Mouse (Mus musculus) neural tube, embryonic 14.5 days (tissue): Measurements from ENCODE around the gene Pax3. TPM values are rescaled to one million over a fixed set of nuclear protein-coding genes. Genes with fewer than 3 reads are reported as not detected.

Experiments
- ATAC-seq: fragments of 200-750 bp; cut with Nextera tagmentation; 2 replicates; pipeline ENCODE4 v1.8.0; 2017; ENCODE audit warnings: low read depth, mild to moderate bottlenecking, moderate TSS enrichment, moderate library complexity
- H3K27ac ChIP-seq: fragments of 300-500 bp; sonication (generic); 2 replicates; pipeline ENCODE4 v1.5.1; 2014; ENCODE audit warnings: low read depth, mild to moderate bottlenecking, control low read depth, low read length, moderate library complexity, mixed read lengths
- H3K27me3 ChIP-seq: fragments of 300-500 bp; sonication (generic); 2 replicates; pipeline ENCODE4 v1.6.1; 2014; ENCODE audit warnings: low read length; ENCODE audit not compliant: control insufficient read depth, insufficient read depth
- H3K36me3 ChIP-seq: fragments of 300-500 bp; sonication (generic); 2 replicates; pipeline ENCODE4 v1.6.1; 2014; ENCODE audit warnings: low read length, mixed read lengths; ENCODE audit not compliant: control insufficient read depth, insufficient read depth
- H3K4me1 ChIP-seq: fragments of 300-500 bp; sonication (generic); 2 replicates; pipeline ENCODE4 v1.6.1; 2014; ENCODE audit warnings: low read length; ENCODE audit not compliant: control insufficient read depth, insufficient read depth
- H3K4me2 ChIP-seq: fragments of 300-500 bp; sonication (generic); 2 replicates; pipeline ENCODE4 v1.6.1; 2014; ENCODE audit warnings: mild to moderate bottlenecking, low read depth, low read length, control low read depth
- H3K4me3 ChIP-seq: fragments of 300-500 bp; sonication (generic); 2 replicates; pipeline ENCODE4 v1.5.1; 2014; ENCODE audit warnings: low read depth, low read length, control low read depth, mixed read lengths
- H3K9ac ChIP-seq: fragments of 300-500 bp; sonication (generic); replicated peaks from 2 replicates; pipeline ENCODE4 v1.6.1; 2014; ENCODE audit warnings: low read depth, mild to moderate bottlenecking, control low read depth, low read length, mixed read lengths
- H3K9me3 ChIP-seq: fragments of 300-500 bp; sonication (generic); 2 replicates; pipeline ENCODE4 v1.6.1; 2016; ENCODE audit warnings: low read length; ENCODE audit not compliant: control insufficient read depth
- WGBS: fragments of 180-500 bp; shearing (Covaris S2); extraction: QIAGEN DNeasy Blood & Tissue Kit; methylation state at CpG from one replicate; pipeline ENCODE4 v1.1.7; 2014; 5-methylcytosine and 5-hydroxymethylcytosine counted together
- polyA plus RNA-seq: library from polyadenylated mRNA; unstranded; fragments of >200 nt; fragmentation: Nextera tagmentation; extraction: Ambion mirVana; gene quantifications from 2 replicates; pipeline ENCODE4 v1.2.1, GENCODE M21; 2014

Gene Pax3
- polyA plus RNA-seq, result 4.6 and 6.3 TPM in 2 replicates

DNA sequence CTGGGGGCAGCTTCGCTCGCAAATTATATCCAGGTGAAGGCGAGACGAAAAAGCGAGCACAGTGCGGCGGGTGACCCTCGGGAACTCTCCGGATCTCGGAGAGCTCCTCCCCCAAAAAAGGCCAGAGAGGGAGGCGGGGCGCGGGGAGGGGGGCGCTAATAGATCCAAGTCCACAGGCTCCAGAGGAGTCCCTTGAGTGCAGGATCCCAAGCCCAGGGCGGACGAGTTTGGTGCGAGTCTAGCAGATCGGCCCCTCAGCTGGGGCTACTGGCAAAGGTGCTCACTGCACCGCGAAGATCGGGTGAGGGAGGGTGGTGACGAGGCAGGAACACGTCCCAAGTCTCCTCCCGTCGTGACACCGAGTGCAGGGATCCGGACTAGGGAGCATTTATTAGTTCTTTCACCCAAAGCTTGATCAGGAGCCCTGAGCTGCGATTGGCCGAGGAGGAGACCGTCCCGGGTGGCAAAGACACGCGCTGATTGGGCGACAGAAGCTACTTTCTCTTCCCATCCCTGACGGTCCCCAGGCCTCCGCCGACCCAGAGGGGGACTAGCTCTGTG, at the start of gene Pax3:
TSS of gene Pax3 (minus strand) at position 384 of the 561 bp plus-strand sequence.
- 0% methylated on average over 33 of the region's 37 CpGs for WGBS
- 0 out of 2 replicates have a peak, but pooled peaks cover 6% of the 10 kb centered on the region for H3K4me1 ChIP-seq

GRCm38 (mm10) chr1:78234306-78234705, 37.4 kb upstream of the Pax3 start:
- Histone ChIP-seq H3K4me3 (no peak overlapping the region), H3K4me2 (no peak overlapping the region), H3K27ac (no peak overlapping the region), H3K4me1 (no peaks in the 10 kb centered on the region), H3K9ac (no peak overlapping the region), H3K9me3 (no peaks in the 10 kb centered on the region), H3K36me3 (no peaks in the 10 kb centered on the region), H3K27me3 (no peaks in the 10 kb centered on the region)
- WGBS, result 83% methylated on average over 5 of the region's 5 CpGs
- ATAC-seq, result no peak

More for the DNA sequence above, at the start of gene Pax3:
- no peaks in the 10 kb centered on the region for H3K36me3 ChIP-seq
- ATAC-seq, result peak; percentile 68
- H3K9me3 ChIP-seq, result no peaks in the 10 kb centered on the region
- peak within 1 kb of the TSS; percentile 31 for H3K4me3 ChIP-seq
- H3K9ac ChIP-seq, result peak within 1 kb of the TSS; percentile 29; the same call in 1 of the 2 replicates
- H3K27ac ChIP-seq, result peak within 1 kb of the TSS; percentile 41; the same call in 1 of the 2 replicates
- H3K4me2 ChIP-seq, result peak within 1 kb of the TSS; percentile 49
- H3K27me3 ChIP-seq, result peaks cover 21% of the 10 kb centered on the region

GRCm38 (mm10) chr1:78231901-78232546, 35.1 kb upstream of the Pax3 start:
- Histone ChIP-seq H3K4me2 (no peak overlapping the region), H3K27me3 (no peaks in the 10 kb centered on the region), H3K4me1 (no peaks in the 10 kb centered on the region), H3K36me3 (no peaks in the 10 kb centered on the region), H3K27ac (no peak overlapping the region), H3K9ac (no peak overlapping the region), H3K9me3 (no peaks in the 10 kb centered on the region), H3K4me3 (no peak overlapping the region)
- no peak for ATAC-seq
- 69% methylated on average over 10 of the region's 10 CpGs for whole genome bisulfite sequencing

GRCm38 (mm10) chr1:78229801-78230200, 32.9 kb upstream of the Pax3 start:
- Histone ChIP-seq H3K27ac (no peak overlapping the region), H3K4me2 (no peak overlapping the region), H3K9ac (no peak overlapping the region), H3K9me3 (no peaks in the 10 kb centered on the region), H3K4me3 (no peak overlapping the region), H3K36me3 (no peaks in the 10 kb centered on the region), H3K27me3 (no peaks in the 10 kb centered on the region), H3K4me1 (no peaks in the 10 kb centered on the region)
- no peak for ATAC-seq

DNA sequence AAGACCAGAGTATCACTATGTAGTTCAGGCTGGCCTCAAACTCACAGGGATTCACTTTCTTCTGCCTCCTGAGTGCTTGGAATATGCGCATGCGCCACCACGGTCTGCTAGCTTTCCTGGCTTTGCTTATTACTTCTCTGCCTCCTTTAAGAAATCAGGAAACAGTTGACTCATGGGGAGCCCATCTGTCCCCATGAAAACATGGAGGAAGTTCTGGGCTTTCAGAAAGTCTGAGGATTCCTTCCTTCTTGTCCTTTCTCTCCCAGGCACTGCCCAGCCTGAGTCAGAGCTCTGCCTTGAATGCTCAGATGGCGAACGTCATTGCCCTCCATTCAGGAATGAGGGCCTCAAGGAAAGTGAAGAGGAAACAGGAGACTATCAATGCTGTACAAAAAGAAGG, 31.8 kb upstream of the Pax3 start:
- no peaks in the 10 kb centered on the region for H3K9me3 ChIP-seq
- no peaks in the 10 kb centered on the region for H3K4me1 ChIP-seq
- no peak overlapping the region for H3K4me3 ChIP-seq
- no peaks in the 10 kb centered on the region for H3K36me3 ChIP-seq
- no peak for ATAC-seq
- H3K4me2 ChIP-seq, result no peak overlapping the region
- H3K27me3 ChIP-seq, result no peaks in the 10 kb centered on the region
- no peak overlapping the region for H3K27ac ChIP-seq
- WGBS, result 69% methylated on average over 5 of the region's 5 CpGs
- H3K9ac ChIP-seq, result no peak overlapping the region

GRCm38 (mm10) chr1:78218057-78218780, 21.3 kb upstream of the Pax3 start:
- peak; percentile 30; the same call in 1 of the 2 replicates for ATAC-seq
- Histone ChIP-seq H3K4me3 (peak overlapping the region; percentile 56), H3K9ac (no peak overlapping the region), H3K4me2 (peak overlapping the region; percentile 93), H3K36me3 (no peaks in the 10 kb centered on the region), H3K9me3 (no peaks in the 10 kb centered on the region), H3K4me1 (peaks cover 3% of the 10 kb centered on the region; the same call in 1 of the 2 replicates), H3K27ac (no peak overlapping the region), H3K27me3 (peaks cover 38% of the 10 kb centered on the region)
- 3% methylated on average over 19 of the region's 19 CpGs for WGBS

DNA sequence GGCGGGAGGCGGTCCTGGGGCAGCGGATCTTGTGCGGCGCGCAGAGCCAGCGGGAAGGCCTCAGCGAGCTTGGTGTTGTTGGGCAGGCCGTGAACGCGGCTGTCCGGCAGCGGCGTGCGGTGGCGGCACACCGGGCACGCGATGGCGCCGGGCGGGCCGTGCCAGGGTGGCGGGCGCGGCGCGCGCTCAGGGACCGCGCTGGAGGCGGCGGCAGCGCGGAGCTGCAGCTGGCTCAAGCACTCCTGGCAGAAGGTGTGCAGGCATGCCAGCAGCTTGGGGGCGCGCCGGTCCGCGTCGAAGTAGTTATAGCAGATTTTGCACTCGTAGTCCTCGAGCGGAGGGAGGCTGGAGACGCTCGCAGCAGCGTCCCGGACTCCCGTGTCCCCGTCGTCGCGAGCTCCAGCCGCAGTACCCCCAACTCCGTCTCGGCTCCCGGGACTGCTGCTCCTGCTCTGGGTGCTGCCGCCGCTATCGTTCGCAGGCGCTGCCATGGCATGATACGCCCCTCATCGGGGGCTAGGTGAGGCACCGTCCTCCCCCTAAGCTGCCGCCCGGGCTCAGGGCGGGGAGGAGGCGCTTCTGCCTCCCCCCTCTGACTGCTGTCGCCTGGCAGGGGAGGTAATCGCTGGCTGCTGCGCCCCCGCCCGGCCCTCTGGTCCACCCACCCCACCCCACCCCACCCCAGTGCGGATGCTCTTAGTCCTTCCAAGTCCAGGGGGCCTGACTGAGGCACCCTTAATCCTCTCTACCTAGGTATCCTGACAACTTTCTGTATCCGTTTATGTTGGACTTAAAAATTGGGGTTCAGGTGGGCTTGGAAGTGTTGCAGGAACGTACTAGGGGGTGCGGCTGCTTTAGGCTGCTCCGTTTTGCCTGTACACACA, 20.5 kb upstream of the Pax3 start:
- Histone ChIP-seq H3K4me2 (peak overlapping the region; percentile 93), H3K9me3 (no peaks in the 10 kb centered on the region), H3K27ac (0 out of 2 replicates have a peak overlapping the region, but pooled peaks have one; percentile 10), H3K4me3 (peak overlapping the region; percentile 56), H3K4me1 (peaks cover 3% of the 10 kb centered on the region; the same call in 1 of the 2 replicates), H3K9ac (peak overlapping the region; percentile 56), H3K27me3 (peaks cover 46% of the 10 kb centered on the region), H3K36me3 (no peaks in the 10 kb centered on the region)
- 0% methylated on average over 53 of the region's 79 CpGs for WGBS
- ATAC-seq, result peak; percentile 83

GRCm38 (mm10) chr1:78216509-78217141, 19.7 kb upstream of the Pax3 start:
- ATAC-seq, result peak; percentile 73; the same call in 1 of the 2 replicates
- no peaks in the 10 kb centered on the region for H3K36me3 ChIP-seq
- WGBS, result under 1% methylated on average over 55 of the region's 79 CpGs
- 0 out of 2 replicates have a peak overlapping the region, but pooled peaks have one; percentile 10 for H3K27ac ChIP-seq
- peak overlapping the region; percentile 56 for H3K9ac ChIP-seq
- H3K27me3 ChIP-seq, result peaks cover 54% of the 10 kb centered on the region
- peak overlapping the region; percentile 56 for H3K4me3 ChIP-seq
- H3K4me2 ChIP-seq, result peak overlapping the region; percentile 93
- peaks cover 3% of the 10 kb centered on the region; the same call in 1 of the 2 replicates for H3K4me1 ChIP-seq
- no peaks in the 10 kb centered on the region for H3K9me3 ChIP-seq
